Mouse (Mus musculus) effector memory CD4-positive, alpha-beta T cell, adult 5 months (primary cell): Measurements from ENCODE around the gene Rhox3a2. TPM values are rescaled to one million over a fixed set of nuclear protein-coding genes. Genes with fewer than 3 reads are reported as not detected.

Experiments
- polyA plus RNA-seq: library from polyadenylated mRNA; unstranded; fragments of 100-300 nt; shearing (Covaris generic); gene quantifications from one replicate; pipeline ENCODE4 v1.2.1, GENCODE M21; 2017

The Rhox3a2 gene
- not detected for polyA plus RNA-seq

GRCm38 (mm10) chrX:37379728-37380127 lies at the start of gene Rhox3a2:
Gene Rhox3a2 (plus strand): TSS chrX:37380028.

DNA sequence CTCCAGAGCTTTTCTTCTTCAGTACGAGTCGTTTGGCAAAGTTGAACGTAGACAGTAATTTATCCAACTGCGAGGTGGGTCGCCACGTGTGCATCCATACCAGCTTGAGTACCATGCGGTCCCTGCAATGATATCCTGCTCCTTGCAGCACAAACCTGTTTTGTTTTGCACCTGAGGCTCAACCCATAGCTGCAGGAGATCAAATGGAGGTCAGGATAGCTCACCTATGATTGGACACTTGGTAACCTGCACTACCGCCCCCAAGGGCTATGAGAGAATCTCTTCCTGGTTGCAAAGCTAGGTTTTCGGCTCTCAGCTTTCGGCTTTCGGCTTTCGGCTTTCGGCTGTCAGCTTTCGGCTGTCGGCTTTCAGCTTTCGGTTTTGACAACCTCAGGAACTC lies 10.7 kb downstream of the Rhox3a2 start, which contains the start of gene Rhox4a2:
Rhox4a2 (plus strand) TSS at position 301 of the 400 bp plus-strand sequence.

GRCm38 (mm10) chrX:37411767-37412166 lies 31.9 kb downstream of the Rhox3a2 start, which contains the start of gene Rhox2b:
Gene Rhox2b (plus strand): TSS chrX:37412067.

GRCm38 (mm10) chrX:37432194-37432593 lies 52.4 kb downstream of the Rhox3a2 start, which contains the start of gene Rhox4b:
Gene Rhox4b (plus strand): TSS chrX:37432494.

Other genes starting within 250 kb of the Rhox3a2 start
- gene Akap14, start 211.2 kb upstream of the Rhox3a2 start, polyA plus RNA-seq = not detected
- 169 TPM for gene Ndufa1, start 188.9 kb upstream of the Rhox3a2 start, polyA plus RNA-seq
- gene Rnf113a1, start 188.8 kb upstream of the Rhox3a2 start, polyA plus RNA-seq = 3.3 TPM
- not detected for gene Gm9, start 169.0 kb upstream of the Rhox3a2 start, polyA plus RNA-seq
- not detected for gene Rhox1, start 157.8 kb upstream of the Rhox3a2 start, polyA plus RNA-seq
- gene Rhox2a, start 135.1 kb upstream of the Rhox3a2 start, polyA plus RNA-seq = not detected
- not detected for gene Rhox3a, start 130.1 kb upstream of the Rhox3a2 start, polyA plus RNA-seq
- gene Rhox4a, start 114.7 kb upstream of the Rhox3a2 start, polyA plus RNA-seq = not detected
- gene Rhox4a2, start 10.8 kb downstream of the Rhox3a2 start, polyA plus RNA-seq = not detected
- gene Rhox2b, start 32.0 kb downstream of the Rhox3a2 start, polyA plus RNA-seq = not detected
- not detected for gene Rhox4b, start 52.5 kb downstream of the Rhox3a2 start, polyA plus RNA-seq
- gene Rhox2c, start 73.7 kb downstream of the Rhox3a2 start, polyA plus RNA-seq = not detected
- gene Rhox3c, start 78.6 kb downstream of the Rhox3a2 start, polyA plus RNA-seq = not detected
- gene Rhox4c, start 100.3 kb downstream of the Rhox3a2 start, polyA plus RNA-seq = not detected
- not detected for gene Rhox2d, start 113.4 kb downstream of the Rhox3a2 start, polyA plus RNA-seq
- not detected for gene Rhox4d, start 134.3 kb downstream of the Rhox3a2 start, polyA plus RNA-seq
- not detected for gene Rhox2e, start 150.4 kb downstream of the Rhox3a2 start, polyA plus RNA-seq
- gene Rhox3e, start 162.0 kb downstream of the Rhox3a2 start, polyA plus RNA-seq = not detected
- 0.61 TPM for gene Rhox4e, start 177.4 kb downstream of the Rhox3a2 start, polyA plus RNA-seq
- gene Rhox2f, start 191.4 kb downstream of the Rhox3a2 start, polyA plus RNA-seq = not detected
- not detected for gene Rhox3f, start 201.0 kb downstream of the Rhox3a2 start, polyA plus RNA-seq
- 0.22 TPM for gene Rhox4f, start 227.7 kb downstream of the Rhox3a2 start, polyA plus RNA-seq
- not detected for gene Rhox3g, start 248.6 kb downstream of the Rhox3a2 start, polyA plus RNA-seq